Mouse (Mus musculus): ENCODE results near the gene Kel. TPM values are rescaled to one million over a fixed set of nuclear protein-coding genes. Genes with fewer than 3 reads are reported as not detected.

Gene Kel
- polyA plus RNA-seq (2012; rRNA removed): not detected in 2 replicates

DNA sequence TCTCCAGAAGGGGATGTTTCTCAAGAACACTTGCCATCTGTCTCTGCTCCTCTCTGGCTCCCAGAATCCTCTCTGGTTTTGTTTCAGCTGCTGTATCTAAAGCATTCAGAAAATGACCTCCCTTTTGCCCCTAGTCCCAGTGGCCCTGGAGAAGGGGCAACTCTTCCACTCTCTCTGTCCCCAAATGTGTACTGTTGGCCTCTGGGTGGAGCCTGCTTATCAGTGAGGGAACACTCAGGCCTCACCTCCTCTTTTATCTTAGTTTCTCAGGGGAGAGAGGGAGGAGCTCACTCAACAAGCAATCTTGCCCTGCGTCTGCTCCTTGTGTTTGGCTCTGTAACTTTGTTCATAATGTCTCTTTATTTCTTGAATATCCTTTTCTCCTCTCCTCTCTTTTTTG is at the start of gene Kel:
Gene Kel, minus strand, starts transcription at position 217 of the 400 bp plus-strand sequence.
- H3K4me1 ChIP-seq (ENCODE audit: control insufficient read depth, insufficient read depth, low read length): no peaks in the 10 kb centered on the region
- H3K4me3 ChIP-seq (ENCODE audit: insufficient read depth, low read length): no peak within 1 kb of the TSS
- no peak within 1 kb of the TSS for H3K27ac ChIP-seq (ENCODE audit: insufficient read depth, low read length)
- no peak for TF ChIP-seq CTCF (IDR thresholded peaks at IDR 0.05; ENCODE audit: extremely low read depth, insufficient read depth, low read length)
- no peak for TF ChIP-seq POLR2A (IDR thresholded peaks at IDR 0.05; ENCODE audit: extremely low read depth, insufficient read depth, low read length)

DNA sequence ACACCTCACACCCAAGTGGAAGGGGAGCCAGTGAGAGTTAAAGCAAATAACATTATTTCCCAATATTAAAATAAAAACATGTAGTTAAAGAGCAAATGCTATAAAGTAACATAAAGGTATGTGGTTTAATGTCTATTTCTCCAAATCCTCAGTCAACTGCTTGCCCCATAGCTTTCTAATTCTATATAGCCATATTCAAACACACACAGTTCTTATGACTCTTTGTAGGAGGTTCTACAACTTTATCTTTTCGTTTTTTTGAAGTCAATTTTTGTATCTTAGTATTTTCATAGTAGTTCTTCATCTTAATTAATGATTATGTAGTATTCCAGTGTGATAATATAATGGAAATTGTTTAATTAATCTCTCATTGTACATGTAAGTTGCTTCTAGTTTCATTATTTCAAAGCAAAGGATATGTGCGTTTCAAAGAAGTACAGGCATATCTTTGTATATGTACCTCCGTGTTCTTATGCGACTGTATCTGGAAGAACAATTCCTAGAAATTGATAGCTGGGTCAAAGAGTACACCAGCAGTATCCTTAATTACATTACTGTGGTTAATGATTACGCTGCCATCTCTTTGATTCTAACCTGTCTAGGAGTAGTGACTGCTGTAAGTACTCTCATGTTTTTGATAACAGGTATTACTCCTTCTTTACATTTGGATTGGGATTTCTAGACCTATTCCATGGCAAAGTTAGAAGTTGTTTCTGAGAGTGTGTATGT is 40.7 kb upstream of the Kel start:
- Histone ChIP-seq H3K4me3 (ENCODE audit: insufficient read depth, low read length) (no peak overlapping the region), H3K27ac (ENCODE audit: insufficient read depth, low read length) (no peak overlapping the region), H3K4me1 (ENCODE audit: control insufficient read depth, insufficient read depth, low read length) (no peaks in the 10 kb centered on the region)
- no peak for TF ChIP-seq POLR2A (IDR thresholded peaks at IDR 0.05; ENCODE audit: extremely low read depth, insufficient read depth, low read length)
- no peak for TF ChIP-seq CTCF (IDR thresholded peaks at IDR 0.05; ENCODE audit: extremely low read depth, insufficient read depth, low read length)

DNA sequence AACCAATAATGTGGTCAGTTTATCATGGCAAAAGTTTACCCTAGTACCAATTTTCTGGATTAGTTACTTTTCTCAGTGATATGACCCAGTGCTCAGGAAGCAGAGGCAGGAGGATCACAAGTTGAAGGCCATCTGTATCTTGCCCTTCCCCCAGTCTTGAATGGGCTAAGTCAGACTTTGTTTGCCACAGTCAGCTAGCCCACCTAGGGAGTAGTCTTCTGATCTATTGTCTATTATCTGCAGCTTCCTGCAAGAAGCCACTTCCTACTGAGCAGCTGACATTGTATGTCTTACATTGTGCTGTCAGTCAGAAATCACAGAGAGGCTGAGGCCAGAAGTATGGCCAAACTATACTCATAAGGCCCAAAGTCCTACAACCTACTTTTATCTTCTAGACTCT is 37.0 kb upstream of the Kel start:
- H3K4me1 ChIP-seq (ENCODE audit: control insufficient read depth, insufficient read depth, low read length): no peaks in the 10 kb centered on the region
- TF ChIP-seq CTCF (IDR thresholded peaks at IDR 0.05; ENCODE audit: extremely low read depth, insufficient read depth, low read length) (no peak), POLR2A (IDR thresholded peaks at IDR 0.05; ENCODE audit: extremely low read depth, insufficient read depth, low read length) (no peak)
- H3K4me3 ChIP-seq (ENCODE audit: insufficient read depth, low read length): no peak overlapping the region
- no peak overlapping the region for H3K27ac ChIP-seq (ENCODE audit: insufficient read depth, low read length)

DNA sequence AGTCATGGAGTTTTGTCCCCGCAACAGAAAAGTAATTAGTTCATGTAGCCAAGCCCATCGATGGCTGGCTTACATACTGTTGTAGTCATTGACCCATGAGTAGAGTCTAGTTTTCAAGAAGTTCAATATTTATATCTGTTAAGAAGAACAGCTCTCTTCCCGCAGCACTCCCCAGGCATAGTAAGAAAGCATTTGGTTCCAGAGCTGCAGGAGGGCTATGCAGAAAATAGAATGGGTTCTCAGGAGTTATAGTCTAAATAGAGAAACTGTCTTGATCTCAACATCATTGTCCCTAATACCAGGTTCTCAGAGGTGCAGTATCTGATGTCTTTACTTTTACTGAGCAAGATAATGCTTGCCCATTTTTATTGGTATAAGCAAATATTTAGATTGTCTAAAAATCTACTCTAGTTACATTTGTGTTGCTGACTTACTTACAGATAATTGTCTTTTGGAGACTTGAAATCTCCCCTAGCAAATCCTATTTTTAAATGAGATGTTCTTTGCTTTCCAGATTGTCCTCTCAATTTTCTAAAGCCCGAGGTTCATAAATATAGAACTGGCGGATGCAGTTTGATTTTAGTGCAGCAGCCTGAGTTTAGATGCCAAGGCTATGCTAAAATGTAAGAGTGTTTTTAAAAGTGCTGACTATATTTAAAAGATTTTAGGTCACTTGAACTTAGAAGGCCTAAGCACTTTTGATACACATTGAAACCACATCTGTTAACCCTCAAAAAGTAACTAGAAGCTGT is 30.8 kb upstream of the Kel start:
- no peak overlapping the region for H3K4me3 ChIP-seq (ENCODE audit: insufficient read depth, low read length)
- no peak for TF ChIP-seq CTCF (IDR thresholded peaks at IDR 0.05; ENCODE audit: extremely low read depth, insufficient read depth, low read length)
- TF ChIP-seq POLR2A (IDR thresholded peaks at IDR 0.05; ENCODE audit: extremely low read depth, insufficient read depth, low read length): no peak
- 0 out of 2 replicates have a peak overlapping the region, but pooled peaks have one; percentile 7 for H3K27ac ChIP-seq (ENCODE audit: insufficient read depth, low read length)
- peaks cover 3% of the 10 kb centered on the region for H3K4me1 ChIP-seq (ENCODE audit: control insufficient read depth, insufficient read depth, low read length)

DNA sequence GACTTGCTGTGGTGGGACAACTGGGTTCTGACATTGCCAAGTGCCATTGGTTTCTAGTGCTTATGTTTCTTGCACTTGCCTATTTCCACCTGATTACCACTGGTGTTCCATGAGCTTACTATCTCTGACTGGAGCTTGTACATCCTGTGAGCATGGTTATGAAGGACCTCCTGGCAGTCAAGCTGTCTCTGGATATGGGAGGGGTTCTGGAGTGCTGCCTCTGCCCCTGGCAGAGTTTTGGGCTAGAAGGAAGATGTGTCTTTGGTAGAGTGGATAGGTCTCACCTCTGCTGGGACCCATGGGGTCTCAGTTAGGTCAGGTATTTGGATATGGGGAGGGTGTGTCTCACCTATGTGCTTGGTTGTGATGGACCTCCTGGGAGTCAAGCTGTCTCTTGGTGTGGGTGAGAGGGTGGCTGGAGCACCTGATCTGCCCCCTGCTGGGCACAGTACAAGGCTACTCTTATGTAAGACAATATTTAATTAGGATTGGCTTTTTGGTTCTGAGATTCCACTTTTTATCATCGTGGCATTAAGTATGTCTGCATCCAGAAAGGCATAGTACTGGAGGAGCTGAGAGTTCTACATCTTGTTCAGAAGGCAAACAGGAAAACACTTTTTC is 24.0 kb upstream of the Kel start:
- no peak for TF ChIP-seq POLR2A (IDR thresholded peaks at IDR 0.05; ENCODE audit: extremely low read depth, insufficient read depth, low read length)
- TF ChIP-seq CTCF (IDR thresholded peaks at IDR 0.05; ENCODE audit: extremely low read depth, insufficient read depth, low read length): no peak
- Histone ChIP-seq H3K4me3 (ENCODE audit: insufficient read depth, low read length) (no peak overlapping the region), H3K4me1 (ENCODE audit: control insufficient read depth, insufficient read depth, low read length) (no peaks in the 10 kb centered on the region), H3K27ac (ENCODE audit: insufficient read depth, low read length) (no peak overlapping the region)

DNA sequence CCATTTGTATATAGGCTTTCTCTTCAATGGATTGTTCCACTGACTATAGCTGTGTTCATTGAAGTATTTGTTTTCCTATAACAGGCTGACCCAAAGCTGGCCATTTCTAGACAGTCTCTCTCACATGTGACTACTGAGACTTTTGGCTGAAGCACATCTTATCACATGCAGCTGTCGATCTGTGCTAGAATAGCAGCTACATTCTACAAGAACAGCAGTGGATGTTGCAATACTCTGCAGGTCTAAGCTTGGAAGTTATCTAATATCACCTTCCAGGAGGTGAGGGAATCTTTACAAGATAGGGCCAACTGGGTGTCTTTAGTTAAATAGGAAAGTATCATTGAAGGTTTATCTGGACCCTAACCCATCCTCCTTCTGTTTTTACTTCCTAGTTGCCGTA is 17.3 kb upstream of the Kel start:
- no peak for TF ChIP-seq POLR2A (IDR thresholded peaks at IDR 0.05; ENCODE audit: extremely low read depth, insufficient read depth, low read length)
- TF ChIP-seq CTCF (IDR thresholded peaks at IDR 0.05; ENCODE audit: extremely low read depth, insufficient read depth, low read length): no peak
- no peak overlapping the region for H3K4me3 ChIP-seq (ENCODE audit: insufficient read depth, low read length)
- no peaks in the 10 kb centered on the region for H3K4me1 ChIP-seq (ENCODE audit: control insufficient read depth, insufficient read depth, low read length)
- H3K27ac ChIP-seq (ENCODE audit: insufficient read depth, low read length): no peak overlapping the region

DNA sequence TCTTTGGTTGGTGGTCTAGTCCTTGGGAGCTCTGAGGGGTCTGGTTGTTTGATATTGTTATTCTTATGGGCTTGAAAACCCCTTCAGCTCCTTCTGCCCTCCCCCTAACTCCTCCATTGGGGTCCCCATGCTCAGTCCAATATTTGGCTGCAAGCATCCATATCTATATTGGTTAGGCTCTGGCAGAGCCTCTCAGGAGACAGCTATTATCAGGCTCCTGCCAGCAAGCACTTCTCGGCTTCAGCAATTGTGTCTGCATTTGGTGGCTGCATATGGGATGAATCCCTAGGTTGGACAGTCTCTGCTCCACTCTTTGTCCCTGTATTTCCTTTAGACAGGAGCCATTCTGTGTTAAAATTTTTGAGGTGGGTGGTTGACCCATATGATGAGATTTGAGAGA is 6.1 kb upstream of the Kel start:
- Histone ChIP-seq H3K4me3 (ENCODE audit: insufficient read depth, low read length) (no peak overlapping the region), H3K4me1 (ENCODE audit: control insufficient read depth, insufficient read depth, low read length) (no peaks in the 10 kb centered on the region), H3K27ac (ENCODE audit: insufficient read depth, low read length) (no peak overlapping the region)
- TF ChIP-seq POLR2A (IDR thresholded peaks at IDR 0.05; ENCODE audit: extremely low read depth, insufficient read depth, low read length): no peak
- no peak for TF ChIP-seq CTCF (IDR thresholded peaks at IDR 0.05; ENCODE audit: extremely low read depth, insufficient read depth, low read length)

DNA sequence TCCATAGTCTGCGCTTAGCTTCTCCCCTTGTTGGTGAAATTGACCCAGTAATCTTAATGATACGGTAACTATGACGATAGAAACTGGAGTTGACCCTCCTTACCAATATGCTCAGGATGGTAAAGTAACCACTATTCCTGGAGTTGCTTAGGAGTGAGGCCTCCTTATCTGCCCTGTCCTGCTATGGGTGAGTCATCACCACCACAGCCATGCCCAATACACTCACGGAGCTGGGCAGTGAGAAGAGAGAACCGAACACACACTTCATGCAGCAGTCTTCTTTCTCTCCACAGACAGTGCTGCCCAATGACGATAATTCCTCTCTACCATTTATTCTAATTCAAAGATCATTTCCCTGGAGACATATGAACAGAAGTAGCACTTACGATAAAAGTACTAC is 2.1 kb upstream of the Kel start:
- TF ChIP-seq CTCF (IDR thresholded peaks at IDR 0.05; ENCODE audit: extremely low read depth, insufficient read depth, low read length): no peak
- no peak for TF ChIP-seq POLR2A (IDR thresholded peaks at IDR 0.05; ENCODE audit: extremely low read depth, insufficient read depth, low read length)
- no peak overlapping the region for H3K27ac ChIP-seq (ENCODE audit: insufficient read depth, low read length)
- no peak overlapping the region for H3K4me3 ChIP-seq (ENCODE audit: insufficient read depth, low read length)
- H3K4me1 ChIP-seq (ENCODE audit: control insufficient read depth, insufficient read depth, low read length): no peaks in the 10 kb centered on the region

DNA sequence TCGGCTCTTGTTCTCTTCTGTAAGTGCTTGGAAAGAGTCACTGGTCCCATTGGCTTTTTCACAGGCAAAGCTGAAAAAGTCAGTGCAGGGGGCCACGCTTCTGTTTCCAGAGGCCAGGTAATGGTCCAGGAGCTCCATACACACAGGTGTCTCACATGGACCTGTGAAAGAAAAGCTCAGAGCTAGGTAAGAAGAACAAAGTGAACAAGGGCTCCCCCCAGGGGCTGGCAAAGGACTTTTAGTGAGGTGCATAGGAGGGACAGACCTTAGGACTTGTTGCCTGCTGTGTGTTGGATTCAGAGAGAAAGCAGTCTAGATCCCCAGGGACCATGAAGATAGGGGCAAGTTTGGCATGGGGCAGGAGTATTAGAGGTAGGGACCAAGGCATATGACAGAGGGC is 1.2 kb downstream of the Kel start:
- TF ChIP-seq CTCF (IDR thresholded peaks at IDR 0.05; ENCODE audit: extremely low read depth, insufficient read depth, low read length) (0 out of 2 replicates have a peak, but pooled peaks have one; percentile 4), POLR2A (IDR thresholded peaks at IDR 0.05; ENCODE audit: extremely low read depth, insufficient read depth, low read length) (no peak)
- Histone ChIP-seq H3K4me1 (ENCODE audit: control insufficient read depth, insufficient read depth, low read length) (no peaks in the 10 kb centered on the region), H3K4me3 (ENCODE audit: insufficient read depth, low read length) (no peak overlapping the region), H3K27ac (ENCODE audit: insufficient read depth, low read length) (no peak overlapping the region)
